Mouse (Mus musculus): ENCODE data around the gene Cnot6. TPM values are rescaled to one million over a fixed set of nuclear protein-coding genes. Genes with fewer than 3 reads are reported as not detected.

The Cnot6 gene
- polyA plus RNA-seq (2016; fragmentation: Nextera tagmentation; extraction: Ambion mirVana): 57.8 and 58.3 TPM in 2 replicates

DNA sequence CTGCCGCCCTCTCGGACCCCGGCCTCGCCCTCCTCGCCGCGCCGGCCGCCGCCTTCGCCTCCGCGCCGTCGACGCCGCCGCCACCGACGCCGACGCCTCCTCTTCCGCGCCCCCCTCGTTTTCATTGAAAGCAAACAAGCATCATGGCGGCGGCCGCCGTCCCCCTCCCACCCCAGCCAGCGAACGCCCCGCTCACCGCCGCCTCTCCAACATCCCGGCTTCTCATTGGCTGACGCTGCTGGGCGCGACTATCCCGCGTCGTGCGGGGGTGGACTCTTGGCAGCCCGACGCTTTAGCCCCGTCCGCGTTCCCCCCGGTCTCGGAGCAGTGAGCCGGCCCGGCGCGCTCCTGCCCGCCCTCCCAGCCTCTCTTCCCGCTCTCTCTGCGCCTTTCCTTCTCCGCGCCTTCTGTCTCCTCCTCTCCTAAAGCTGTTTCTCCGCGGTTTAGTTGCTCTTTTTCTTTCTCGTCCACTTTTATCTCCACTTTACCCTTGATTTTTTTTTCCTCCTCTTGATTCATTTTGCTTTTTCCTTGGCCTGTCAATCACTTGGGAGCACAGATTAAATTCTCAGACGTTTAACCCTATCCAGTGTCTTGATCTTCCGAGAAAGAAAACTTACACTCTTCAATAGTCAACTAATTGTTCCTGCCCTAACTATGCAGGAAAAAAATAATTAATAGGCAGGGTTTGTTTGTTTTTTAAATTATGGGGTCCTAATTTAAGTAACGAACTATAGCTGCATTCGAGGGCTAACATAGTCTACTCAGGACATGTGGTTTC lies at the start of gene Cnot6:
Cnot6 (minus strand) TSS at position 169 of the 781 bp plus-strand sequence.
- peak; percentile 99 for DNase-seq (ENCODE audit: low spot score)
- Histone ChIP-seq H3K36me3 (peaks cover 29% of the 10 kb centered on the region), H3K4me3 (peak within 1 kb of the TSS; percentile 96), H3K4me1 (peaks cover 40% of the 10 kb centered on the region), H3K27ac (replicated peaks) (peak within 1 kb of the TSS; percentile 99), H3K27me3 (ENCODE audit: low read depth, poor library complexity, severe bottlenecking) (no peaks in the 10 kb centered on the region), H3K9me3 (replicated peaks) (no peaks in the 10 kb centered on the region)
- 1% methylated on average over 65 of the region's 65 CpGs for WGBS

DNA sequence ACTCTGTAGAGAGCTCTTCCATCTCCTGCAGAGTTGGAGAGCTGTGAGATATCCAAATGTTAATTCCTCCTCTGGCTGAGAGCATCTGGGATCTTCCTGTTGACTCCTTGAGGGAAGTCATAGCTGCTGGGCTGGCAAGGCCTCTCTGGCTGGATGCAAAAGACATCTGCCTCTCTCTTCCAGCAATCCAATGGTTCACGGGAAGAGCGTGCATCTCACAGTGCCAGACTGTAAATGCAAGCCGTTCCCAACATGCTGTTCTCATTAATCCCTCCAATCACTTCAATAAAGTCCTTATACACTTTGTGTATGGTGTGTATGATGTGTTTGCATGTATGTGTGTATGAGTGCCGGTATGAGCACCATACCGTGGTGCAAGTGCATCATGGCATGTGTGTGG lies 48.6 kb upstream of the Cnot6 start:
- Histone ChIP-seq H3K27me3 (ENCODE audit: low read depth, poor library complexity, severe bottlenecking) (no peaks in the 10 kb centered on the region), H3K4me3 (no peak overlapping the region), H3K9me3 (replicated peaks) (no peaks in the 10 kb centered on the region), H3K36me3 (no peaks in the 10 kb centered on the region), H3K27ac (replicated peaks) (no peak overlapping the region), H3K4me1 (peaks cover 19% of the 10 kb centered on the region)
- 92% methylated on average over 5 of the region's 5 CpGs for WGBS
- no peak for DNase-seq (ENCODE audit: low spot score)

DNA sequence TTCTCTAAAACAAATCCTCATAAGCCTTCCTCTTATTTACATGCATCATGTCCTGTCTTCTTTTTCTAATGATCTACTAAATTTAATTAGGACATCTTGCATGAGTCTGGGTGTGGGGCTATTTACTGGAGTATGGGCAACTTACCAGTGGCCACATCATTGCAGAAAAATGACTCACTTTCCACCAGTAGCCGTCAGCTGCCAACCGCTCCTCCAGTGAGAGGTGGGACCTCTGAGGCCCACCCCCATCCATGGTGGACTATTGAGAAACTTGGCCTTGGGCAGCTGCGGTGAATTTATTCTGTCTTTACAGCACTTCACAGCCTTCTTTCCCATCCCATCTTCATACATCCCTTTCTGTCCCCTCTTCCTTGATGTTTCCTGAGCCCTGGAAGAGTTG lies 45.6 kb upstream of the Cnot6 start:
- no peak for DNase-seq (ENCODE audit: low spot score)
- WGBS: 92% methylated on average over 3 of the region's 3 CpGs
- Histone ChIP-seq H3K4me3 (no peak overlapping the region), H3K36me3 (no peaks in the 10 kb centered on the region), H3K27me3 (ENCODE audit: low read depth, poor library complexity, severe bottlenecking) (no peaks in the 10 kb centered on the region), H3K4me1 (no peaks in the 10 kb centered on the region), H3K9me3 (replicated peaks) (no peaks in the 10 kb centered on the region), H3K27ac (replicated peaks) (no peak overlapping the region)

DNA sequence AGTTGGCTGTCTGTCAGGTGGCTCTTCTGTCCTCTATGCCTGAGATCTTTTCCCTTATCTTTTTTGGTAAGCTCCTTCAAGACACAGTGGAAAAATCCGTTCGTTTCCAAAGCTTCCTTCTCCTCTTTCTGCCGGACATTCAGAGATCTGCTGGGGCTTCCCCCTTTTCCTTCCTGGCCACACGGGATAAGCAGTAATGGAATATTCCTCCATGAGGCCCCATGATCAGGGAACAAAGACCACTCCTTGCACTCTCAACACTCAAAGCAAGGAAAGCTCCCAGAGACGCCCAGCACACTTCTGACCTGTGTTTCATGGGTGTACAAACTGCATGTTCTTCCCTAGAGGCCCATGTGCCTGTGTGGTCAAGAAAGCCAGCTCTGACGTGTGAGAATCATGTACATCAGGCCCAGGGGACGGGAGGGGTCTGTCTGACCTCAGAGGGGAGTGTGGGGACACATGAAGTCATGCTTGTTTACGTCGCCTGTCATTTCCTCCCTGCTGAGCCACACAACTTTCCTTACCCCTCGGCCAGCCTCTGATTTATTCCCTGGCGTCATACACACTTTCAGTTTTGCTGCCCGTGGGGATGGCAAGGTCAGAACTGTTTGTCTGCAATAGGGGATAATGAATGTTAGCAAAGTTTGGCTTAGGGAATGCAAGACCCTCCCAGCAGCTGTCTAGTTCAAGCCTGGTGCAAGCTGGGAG lies 42.6 kb upstream of the Cnot6 start:
- no peaks in the 10 kb centered on the region for H3K4me1 ChIP-seq
- H3K4me3 ChIP-seq: no peak overlapping the region
- no peaks in the 10 kb centered on the region for H3K36me3 ChIP-seq
- no peaks in the 10 kb centered on the region for H3K9me3 ChIP-seq (replicated peaks)
- H3K27ac ChIP-seq (replicated peaks): no peak overlapping the region
- no peak for DNase-seq (ENCODE audit: low spot score)
- 66% methylated on average over 12 of the region's 12 CpGs for WGBS
- H3K27me3 ChIP-seq (ENCODE audit: low read depth, poor library complexity, severe bottlenecking): no peaks in the 10 kb centered on the region

DNA sequence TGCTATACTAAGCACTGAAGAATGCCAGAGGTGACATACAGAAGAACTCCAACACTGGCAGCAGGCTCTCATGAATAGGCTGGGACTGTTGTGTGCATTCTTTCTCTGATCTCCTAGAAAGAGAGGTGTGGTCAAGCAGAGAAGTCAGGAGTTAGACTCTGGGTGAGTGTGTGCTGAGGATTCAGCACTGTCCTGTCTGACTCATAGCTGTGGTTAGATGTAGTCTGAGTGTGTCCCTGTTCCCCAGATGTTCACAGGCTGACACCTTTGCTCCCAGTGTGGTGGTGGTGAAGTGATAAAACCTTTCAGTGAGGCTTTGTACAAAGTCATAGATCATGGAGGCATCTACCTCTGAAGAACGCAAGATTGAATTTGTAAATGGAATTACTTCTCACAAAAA lies 34.2 kb upstream of the Cnot6 start:
- H3K4me3 ChIP-seq: no peak overlapping the region
- H3K36me3 ChIP-seq: no peaks in the 10 kb centered on the region
- peaks cover 7% of the 10 kb centered on the region; the same call in 1 of the 2 replicates for H3K9me3 ChIP-seq (replicated peaks)
- no peaks in the 10 kb centered on the region for H3K27me3 ChIP-seq (ENCODE audit: low read depth, poor library complexity, severe bottlenecking)
- no peak for DNase-seq (ENCODE audit: low spot score)
- 98% methylated on average over 1 of the region's 1 CpGs for WGBS
- H3K27ac ChIP-seq (replicated peaks): no peak overlapping the region
- H3K4me1 ChIP-seq: peaks cover 19% of the 10 kb centered on the region

DNA sequence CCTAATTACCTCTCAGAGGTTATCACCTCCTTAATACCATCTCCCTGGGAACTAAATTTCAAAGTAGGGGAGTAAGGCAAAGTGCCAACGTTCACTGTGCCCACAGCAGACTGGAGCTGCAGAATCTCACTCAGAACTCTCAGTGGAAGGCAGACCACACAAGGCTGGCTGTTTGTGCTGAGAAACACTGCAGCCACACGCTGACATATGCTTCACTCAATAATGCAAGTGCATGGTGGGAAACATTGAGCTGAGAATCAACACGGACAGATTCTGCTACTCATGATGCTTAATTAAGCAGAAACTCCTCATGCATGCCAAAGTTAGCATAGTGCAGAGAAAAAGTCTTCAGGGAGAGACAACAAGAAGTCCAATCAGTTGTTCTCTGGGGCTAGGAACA lies 33.3 kb upstream of the Cnot6 start:
- no peak overlapping the region for H3K27ac ChIP-seq (replicated peaks)
- H3K36me3 ChIP-seq: no peaks in the 10 kb centered on the region
- no peak for DNase-seq (ENCODE audit: low spot score)
- 83% methylated on average over 3 of the region's 3 CpGs for WGBS
- no peaks in the 10 kb centered on the region for H3K27me3 ChIP-seq (ENCODE audit: low read depth, poor library complexity, severe bottlenecking)
- no peak overlapping the region for H3K4me3 ChIP-seq
- H3K4me1 ChIP-seq: peaks cover 19% of the 10 kb centered on the region
- H3K9me3 ChIP-seq (replicated peaks): peaks cover 7% of the 10 kb centered on the region; the same call in 1 of the 2 replicates

DNA sequence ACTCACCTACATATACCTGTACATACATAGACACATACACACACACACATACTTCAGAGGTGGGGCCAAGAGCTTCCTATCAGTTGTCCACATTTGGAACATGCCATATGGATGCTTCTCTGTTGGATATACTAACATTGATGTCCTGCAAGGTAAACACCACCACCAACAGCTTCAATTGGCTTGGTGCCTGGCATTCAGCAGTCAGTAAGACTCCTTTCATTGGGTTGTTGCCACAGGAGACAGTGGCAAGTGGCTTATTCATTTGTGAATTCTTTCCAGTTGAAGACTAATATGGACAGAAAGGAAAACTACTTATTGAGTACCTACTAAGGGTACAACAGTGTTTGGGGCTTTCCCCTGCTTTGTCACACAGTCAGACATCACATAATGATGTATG lies 32.5 kb upstream of the Cnot6 start:
- Histone ChIP-seq H3K4me3 (no peak overlapping the region), H3K27me3 (ENCODE audit: low read depth, poor library complexity, severe bottlenecking) (no peaks in the 10 kb centered on the region)
- no peak for DNase-seq (ENCODE audit: low spot score)

DNA sequence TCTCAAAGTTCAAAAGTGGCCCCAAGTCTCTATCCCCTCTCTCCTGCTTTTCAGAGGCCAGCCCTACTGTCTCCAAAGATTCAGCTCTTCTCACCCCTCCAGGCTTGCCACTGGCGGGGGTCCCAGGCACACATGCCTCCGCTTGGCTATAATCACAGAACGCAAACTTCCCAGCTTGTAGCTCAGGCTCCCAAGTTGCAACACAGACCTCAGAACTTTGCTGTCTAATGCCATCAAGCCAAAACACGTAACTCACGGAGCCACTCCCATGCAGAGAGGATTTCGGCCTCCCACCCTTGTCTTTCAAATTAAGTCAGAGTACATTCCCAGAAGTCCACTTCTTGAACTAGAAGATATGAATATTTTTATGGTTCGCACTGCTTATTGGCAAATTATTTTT lies 31.1 kb upstream of the Cnot6 start:
- Histone ChIP-seq H3K9me3 (replicated peaks) (no peaks in the 10 kb centered on the region), H3K4me3 (no peak overlapping the region), H3K4me1 (peaks cover 25% of the 10 kb centered on the region), H3K27me3 (ENCODE audit: low read depth, poor library complexity, severe bottlenecking) (no peaks in the 10 kb centered on the region), H3K27ac (replicated peaks) (no peak overlapping the region; the same call in 1 of the 2 replicates), H3K36me3 (no peaks in the 10 kb centered on the region)
- no peak for DNase-seq (ENCODE audit: low spot score)
- WGBS: 87% methylated on average over 7 of the region's 7 CpGs

More for the DNA sequence above, 32.5 kb upstream of the Cnot6 start:
- Histone ChIP-seq H3K9me3 (replicated peaks) (peaks cover 7% of the 10 kb centered on the region; the same call in 1 of the 2 replicates), H3K4me1 (peaks cover 19% of the 10 kb centered on the region), H3K27ac (replicated peaks) (no peak overlapping the region), H3K36me3 (no peaks in the 10 kb centered on the region)

DNA sequence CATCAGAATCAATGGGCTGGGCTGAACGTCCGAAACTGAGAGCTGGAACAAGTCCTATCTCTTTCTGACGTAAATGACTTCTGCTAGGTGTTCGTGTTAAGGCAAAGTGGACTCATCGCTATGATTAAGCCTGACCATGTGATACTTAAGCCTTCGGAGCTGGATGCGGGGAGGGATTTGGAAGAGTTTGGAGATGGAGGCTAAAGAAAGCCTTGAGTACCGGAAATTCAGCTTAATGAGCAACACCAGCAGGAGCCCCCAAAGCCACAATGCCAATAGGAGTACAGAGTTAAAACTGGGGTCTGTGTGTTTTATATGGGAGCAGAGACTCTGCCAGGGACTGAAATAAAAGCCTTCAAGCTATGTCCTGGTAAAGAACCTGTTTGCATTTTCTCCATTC lies 29.7 kb upstream of the Cnot6 start:
- Histone ChIP-seq H3K4me3 (no peak overlapping the region), H3K9me3 (replicated peaks) (no peaks in the 10 kb centered on the region), H3K27me3 (ENCODE audit: low read depth, poor library complexity, severe bottlenecking) (no peaks in the 10 kb centered on the region), H3K27ac (replicated peaks) (no peak overlapping the region), H3K4me1 (peaks cover 35% of the 10 kb centered on the region), H3K36me3 (no peaks in the 10 kb centered on the region)
- no peak for DNase-seq (ENCODE audit: low spot score)
- WGBS: 66% methylated on average over 8 of the region's 8 CpGs

DNA sequence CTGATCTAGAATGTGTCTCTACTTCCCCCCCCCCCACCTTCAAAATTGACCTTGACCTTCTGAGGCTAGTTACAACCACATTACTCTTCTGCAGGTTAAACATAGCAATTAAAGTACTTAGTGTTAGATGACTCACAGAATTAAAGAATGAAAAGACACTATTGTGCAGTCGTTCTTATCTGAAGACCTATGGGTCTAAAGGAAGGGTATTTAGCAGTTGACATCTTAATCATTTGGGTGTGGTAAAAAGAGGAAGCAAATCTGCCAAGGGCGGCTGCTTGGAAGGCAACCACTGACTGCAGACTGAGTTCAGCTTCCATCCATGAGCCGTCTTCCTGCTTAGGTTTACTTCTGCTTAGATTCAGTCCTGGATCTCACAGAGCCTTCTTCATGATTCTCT lies 27.3 kb upstream of the Cnot6 start:
- H3K4me1 ChIP-seq: peaks cover 35% of the 10 kb centered on the region
- H3K27me3 ChIP-seq (ENCODE audit: low read depth, poor library complexity, severe bottlenecking): no peaks in the 10 kb centered on the region
- WGBS: 79% methylated on average over 3 of the region's 3 CpGs
- H3K36me3 ChIP-seq: no peaks in the 10 kb centered on the region
- no peak overlapping the region for H3K27ac ChIP-seq (replicated peaks)
- no peak overlapping the region for H3K4me3 ChIP-seq
- H3K9me3 ChIP-seq (replicated peaks): no peaks in the 10 kb centered on the region
- DNase-seq (ENCODE audit: low spot score): no peak

DNA sequence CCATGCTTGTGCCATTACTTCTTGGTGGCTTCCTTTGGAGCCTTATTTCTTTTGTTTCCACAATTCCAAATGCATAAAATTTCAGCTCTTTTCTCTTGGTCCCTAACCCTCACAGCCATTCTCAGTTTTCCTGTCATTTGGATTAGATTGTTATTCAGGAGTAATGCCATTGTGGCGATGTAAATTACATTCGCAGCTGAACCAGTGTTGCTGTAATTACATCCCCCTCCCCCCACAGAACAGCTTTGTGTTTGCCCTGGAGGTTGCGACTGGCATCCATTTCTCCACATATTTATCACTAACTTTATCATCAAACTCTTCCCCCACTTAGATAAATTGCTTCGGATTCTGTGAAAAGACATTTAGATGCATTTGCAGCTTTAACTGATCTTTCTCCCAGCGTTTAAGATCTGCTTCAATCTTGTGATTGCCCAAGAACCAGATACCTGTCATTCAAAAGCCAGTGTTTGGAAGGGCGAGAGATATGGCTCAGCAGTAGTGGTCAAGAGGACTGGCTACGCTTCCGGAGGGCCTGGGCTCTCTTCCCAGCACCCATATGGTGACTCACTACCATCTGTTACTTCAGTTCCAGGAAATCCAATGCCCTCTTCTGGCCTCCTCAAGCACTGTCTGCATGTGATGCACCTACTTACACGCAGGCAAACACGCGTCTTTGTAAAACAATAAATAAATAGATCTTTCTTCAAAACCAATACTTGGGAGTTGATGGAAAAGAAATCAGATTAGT lies 26.3 kb upstream of the Cnot6 start:
- Histone ChIP-seq H3K4me1 (peaks cover 35% of the 10 kb centered on the region), H3K27ac (replicated peaks) (no peak overlapping the region; the same call in 1 of the 2 replicates), H3K36me3 (no peaks in the 10 kb centered on the region), H3K4me3 (no peak overlapping the region), H3K9me3 (replicated peaks) (no peaks in the 10 kb centered on the region), H3K27me3 (ENCODE audit: low read depth, poor library complexity, severe bottlenecking) (no peaks in the 10 kb centered on the region)
- no peak for DNase-seq (ENCODE audit: low spot score)
- 78% methylated on average over 11 of the region's 11 CpGs for WGBS

DNA sequence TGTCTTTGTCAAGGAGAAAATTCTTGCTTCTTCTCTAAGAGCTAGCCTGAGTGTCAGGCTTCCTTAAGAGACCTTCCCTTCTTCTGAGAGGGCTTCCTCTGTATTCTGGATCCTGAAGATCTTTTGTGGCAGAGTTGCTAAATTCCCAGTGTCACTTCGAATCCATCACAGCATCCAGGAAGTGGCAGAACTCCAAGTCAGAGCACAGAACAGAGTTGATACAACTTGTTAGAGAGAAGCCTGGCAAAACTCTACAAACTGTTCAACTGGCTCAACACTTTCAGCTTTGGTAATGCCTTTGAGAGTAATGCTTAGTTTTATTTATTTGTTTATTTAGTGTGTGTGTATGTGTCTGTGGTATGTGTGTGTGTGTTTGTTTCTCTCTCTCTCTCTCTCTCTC lies 25.1 kb upstream of the Cnot6 start:
- H3K36me3 ChIP-seq: no peaks in the 10 kb centered on the region
- H3K4me1 ChIP-seq: peaks cover 24% of the 10 kb centered on the region
- H3K27ac ChIP-seq (replicated peaks): no peak overlapping the region
- no peaks in the 10 kb centered on the region for H3K27me3 ChIP-seq (ENCODE audit: low read depth, poor library complexity, severe bottlenecking)
- 84% methylated on average over 1 of the region's 1 CpGs for WGBS
- DNase-seq (ENCODE audit: low spot score): no peak
- H3K9me3 ChIP-seq (replicated peaks): no peaks in the 10 kb centered on the region
- no peak overlapping the region for H3K4me3 ChIP-seq

Data from midbrain, embryonic 10.5 days (tissue).